Mouse (Mus musculus) cerebellum, postnatal 25 days (tissue): Measurements from ENCODE around the gene Dennd4a.

Source experiments
- DNase-seq, 2 experiments: peaks; one replicate each; pipeline ENCODE4 v3.0.0; 2021; ENCODE audit warnings: mixed read lengths in 2 of 2

Gene Dennd4a

DNA sequence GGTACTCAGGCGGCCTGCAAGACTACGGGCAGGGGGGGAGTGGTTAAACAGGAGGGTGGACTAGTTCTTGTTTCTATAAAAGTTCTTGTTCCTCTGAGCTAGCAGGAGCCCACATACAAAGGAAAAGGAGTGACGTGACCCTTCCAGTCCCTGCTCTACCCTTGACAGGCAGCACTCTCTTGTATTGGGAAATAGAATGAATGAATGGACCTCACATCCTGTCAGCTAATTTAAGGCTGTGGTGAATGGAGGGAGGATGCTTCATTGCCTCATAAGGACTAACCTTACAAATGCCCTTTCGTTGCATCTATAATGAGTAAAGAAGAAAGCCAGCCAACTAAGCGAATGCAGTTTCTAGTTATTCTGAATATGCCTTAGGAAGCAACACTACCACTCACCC lies 114.6 kb downstream of the Dennd4a start:
- DNase-seq, result no peak

DNA sequence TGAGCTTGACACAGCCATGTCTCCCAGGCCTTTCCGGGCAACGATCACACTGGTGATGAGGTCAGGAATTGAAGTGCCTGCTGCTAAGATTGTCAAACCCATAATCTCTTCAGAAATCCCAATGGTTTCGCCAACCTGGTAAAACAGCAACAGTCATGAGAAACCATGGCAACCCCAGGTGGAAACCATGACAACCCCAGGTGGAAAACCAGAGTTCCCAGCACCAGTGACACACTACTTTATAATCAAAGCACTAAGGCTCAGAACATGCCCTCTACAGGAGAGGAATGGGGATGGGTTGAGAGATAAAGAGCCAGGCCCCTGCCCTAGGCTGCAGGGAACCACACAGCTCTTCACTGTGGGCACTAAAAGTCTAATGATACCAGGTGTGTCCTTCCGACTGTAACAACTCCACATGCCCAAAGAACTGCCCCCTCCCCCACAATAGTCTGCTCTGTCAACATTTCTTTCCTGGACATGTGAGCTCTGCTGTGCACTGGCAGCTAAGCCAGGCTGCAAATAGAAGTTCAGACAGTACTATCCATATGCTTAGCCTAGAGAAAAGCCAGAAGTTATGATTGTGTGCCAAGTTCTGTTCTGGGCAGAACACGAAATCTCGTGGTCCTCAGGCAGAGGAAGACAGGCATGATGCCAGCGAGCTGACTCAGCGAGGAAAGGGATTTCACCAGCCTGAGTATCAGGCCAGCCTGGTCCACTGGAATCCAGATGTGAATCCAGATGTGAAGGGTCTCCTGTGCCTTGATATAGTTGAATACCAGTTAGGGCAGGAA lies 115.3 kb downstream of the Dennd4a start:
- peak; percentile 69 to 84 for DNase-seq

DNA sequence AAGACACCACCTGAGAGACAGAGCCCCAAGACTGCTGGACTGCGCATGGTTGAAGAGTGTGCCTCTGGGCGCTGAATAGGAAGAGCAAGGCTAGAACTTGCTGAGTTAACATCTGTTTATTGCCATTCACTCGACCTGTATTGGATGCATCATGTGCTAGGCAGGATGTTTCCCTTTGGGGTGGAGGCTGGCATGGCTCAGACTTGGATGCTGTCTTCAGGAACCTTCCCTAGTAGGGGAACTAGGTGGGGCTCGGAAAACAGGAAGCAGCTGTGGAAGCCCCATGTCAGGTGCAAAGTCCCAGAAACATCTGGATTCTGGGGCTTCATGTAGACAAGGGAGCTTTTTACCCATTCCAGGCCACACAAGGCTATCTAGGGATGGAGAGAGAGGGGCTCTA lies 119.1 kb downstream of the Dennd4a start:
- DNase-seq, result no peak

DNA sequence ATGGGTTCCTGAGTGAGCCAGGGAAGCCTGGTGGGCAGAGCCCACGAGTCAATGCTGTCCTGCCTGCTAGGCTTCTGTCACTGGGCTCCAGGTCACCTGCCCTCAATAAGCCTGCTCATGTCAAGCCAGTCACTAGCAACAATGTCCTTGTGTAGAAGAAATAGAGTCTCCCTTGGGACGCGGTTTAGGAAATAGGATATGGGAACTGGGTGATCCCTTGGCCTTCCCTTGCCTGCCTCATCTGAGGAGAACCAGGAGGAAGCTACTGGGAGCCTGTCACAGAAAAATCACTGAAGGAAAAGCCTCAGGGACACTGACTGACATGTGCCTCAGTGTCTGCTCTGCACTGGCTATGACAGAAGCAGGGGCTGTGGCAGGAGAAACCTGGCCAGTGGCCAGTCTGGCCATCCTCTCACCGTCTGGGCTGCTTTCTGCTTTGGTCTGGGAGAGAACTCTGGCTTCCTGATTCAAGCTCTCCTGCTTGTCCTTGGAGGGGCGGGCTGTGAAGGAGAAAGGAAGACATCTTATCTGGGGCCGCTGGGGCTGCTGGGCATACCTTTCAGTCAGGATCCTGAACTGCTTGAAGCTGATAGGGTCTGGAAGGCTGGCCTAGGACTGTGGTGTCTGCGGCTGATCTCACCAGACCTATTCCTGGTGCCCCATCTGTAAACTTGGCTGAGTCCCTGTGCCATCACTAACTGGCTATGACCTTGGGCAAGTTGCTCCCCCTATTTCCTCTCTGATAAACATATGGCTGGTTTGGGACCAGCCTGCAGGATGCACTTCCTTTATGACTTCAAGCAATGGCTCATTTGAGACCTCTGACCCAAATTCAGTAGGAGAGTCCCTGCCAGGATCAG lies 120.8 kb downstream of the Dennd4a start:
- DNase-seq, result peak; percentile 21 to 27

DNA sequence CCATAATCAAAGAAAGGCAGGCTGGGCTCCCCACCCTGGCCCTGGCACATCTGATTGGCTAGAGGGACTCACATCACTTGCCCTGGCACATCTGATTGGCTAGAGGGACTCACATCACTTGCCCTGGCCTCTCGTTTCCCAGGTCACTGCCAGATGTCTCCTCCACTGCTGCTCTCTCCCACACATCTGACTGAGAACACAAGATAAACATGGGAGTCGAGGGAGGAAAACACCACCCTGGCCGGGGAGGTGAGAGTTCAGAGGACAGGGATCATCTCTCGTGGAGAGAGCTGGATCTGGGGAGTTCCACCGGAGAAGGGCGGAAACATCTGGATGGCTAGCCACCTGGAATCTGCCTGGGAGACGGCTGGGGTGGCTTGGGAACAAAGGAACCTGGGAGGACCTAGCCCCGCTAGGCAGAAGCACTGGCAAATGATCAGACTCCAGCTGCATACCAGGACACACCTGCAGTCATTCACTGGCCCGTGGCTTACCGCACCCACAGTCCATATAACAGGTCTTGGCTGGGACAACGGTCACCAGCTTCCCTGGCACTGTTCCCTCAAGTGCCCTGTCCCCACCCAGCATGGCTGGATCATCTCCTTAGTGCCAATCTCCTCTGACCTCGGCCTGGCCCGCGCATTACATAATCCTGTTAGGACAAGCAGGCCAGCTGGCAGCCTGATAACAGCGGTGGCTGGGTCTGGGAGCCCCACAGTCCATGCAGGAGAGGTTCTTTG lies 123.0 kb downstream of the Dennd4a start:
- peak; percentile 44 to 47 for DNase-seq

DNA sequence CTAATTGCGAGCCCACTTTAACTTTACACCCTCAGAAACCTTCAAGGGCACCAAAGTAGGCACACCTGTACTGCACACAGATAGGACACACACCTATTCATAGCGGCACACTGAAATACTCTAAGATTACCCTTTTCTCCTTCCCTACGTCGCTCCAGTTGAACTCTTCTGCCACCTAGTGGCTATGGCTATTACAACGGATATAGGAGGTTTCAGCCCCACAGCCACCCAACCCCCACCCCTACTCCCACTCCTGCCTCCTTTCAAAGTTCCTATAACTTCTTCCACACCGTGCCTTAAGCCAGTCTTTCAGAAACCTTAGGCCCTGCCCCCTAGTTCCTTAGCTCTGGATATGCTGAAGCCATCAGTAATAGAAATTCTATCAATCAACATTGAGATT lies 125.4 kb downstream of the Dennd4a start:
- DNase-seq, result peak; percentile 39 to 70

DNA sequence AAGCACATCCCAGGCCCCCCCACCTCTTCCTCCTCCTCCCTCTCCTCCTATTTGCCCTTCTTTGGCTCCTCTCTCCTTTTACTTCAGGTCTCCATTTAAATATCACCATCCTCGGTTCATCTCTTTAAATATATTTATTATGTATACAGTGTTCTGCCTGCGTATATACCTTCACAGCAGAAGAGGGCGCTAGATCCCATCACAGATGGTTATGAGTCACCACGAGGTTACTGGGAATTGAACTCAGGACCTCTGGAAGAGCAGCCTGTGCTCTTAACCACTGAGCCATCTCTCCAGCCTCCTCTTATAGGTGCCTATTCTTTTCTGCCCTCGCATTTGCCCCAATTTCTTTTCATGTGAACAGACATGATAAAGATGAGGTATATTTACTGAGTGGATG lies 126.4 kb downstream of the Dennd4a start:
- no peak for DNase-seq

DNA sequence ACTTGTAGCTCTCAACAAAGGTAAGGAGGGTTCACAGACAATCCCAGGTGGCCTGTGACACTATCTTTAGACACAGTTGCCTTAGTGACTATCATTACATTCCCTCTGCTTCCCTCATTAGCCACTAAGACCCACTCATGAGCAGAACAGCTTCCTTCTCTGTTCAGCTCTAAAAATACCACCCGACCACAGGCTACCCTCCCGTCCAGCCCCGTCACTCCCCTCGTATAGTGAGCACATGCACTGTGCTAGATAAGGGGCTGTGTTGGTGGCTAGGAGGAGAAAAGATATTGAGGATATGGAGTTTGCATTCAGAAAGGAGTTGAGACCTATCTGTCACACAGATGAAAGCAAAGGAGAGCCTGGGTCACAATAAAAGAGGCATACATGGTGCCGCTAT lies 127.4 kb downstream of the Dennd4a start:
- no peak for DNase-seq

DNA sequence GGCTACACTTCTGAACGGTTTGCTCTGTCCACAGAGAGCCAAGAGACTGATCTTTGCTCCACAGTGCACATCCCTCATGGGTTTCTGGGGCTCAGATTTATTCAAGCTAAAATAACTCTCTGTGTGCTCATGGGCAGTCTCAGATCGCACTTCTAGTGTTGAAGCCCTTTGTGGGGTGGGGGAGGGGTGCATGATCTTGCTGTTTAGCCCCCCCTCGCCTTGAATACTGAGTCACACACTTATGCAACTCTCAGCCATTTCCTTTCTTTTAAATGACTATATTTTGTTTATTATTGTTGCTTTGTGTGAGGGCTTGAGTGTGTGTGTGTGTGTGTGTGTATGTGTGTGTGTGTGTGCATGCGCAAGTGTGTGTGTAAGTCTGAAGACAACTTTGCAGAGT lies 128.1 kb downstream of the Dennd4a start:
- no peak for DNase-seq

DNA sequence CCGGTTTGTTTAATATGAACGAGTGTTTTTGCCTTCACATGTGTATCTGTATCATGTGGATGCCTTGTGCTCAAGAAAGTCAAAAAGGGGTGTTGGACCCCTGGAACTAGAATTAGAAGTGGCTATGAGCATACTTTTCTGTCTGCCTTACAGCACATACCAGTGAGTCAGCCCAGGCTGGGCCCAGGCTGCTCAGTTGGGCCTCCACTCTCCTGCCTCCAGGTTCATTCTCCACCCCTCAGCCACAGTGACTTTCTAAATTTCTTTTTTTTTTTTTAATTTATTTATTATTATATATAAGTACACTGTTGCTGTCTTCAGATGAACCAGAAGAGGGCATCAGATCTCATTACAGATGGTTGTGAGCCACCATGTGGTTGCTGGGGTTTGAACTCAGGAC lies 128.7 kb downstream of the Dennd4a start:
- DNase-seq, result no peak

DNA sequence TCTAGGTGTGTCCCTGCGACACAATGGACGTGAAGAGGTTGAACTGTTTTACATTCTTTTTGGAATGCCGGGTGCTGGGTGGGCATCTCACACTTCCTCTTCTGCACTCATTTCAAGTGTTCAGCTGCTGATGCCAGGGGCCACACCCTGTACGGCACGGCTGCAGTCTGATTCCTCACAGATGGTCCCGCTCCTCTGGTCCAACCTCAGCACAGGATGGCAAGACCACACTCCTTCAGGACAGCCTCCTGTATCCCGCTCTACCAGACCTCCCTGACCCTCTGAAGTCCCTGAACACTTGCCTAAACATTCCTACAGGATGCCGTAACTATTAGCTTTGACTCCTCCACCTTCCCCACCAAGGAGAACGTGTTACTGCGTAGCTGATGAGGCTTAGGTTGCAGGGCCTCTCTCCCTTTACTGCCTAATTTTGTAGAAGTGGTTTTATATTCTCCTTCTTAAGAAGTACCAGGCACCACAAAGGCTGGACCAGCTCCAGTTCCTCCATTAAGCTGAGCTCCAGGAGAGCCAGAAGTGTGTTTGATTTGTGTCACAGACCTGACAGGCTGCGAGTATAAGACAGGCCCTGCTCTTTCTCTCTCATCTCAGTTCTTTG lies 129.7 kb downstream of the Dennd4a start:
- DNase-seq, result no peak

DNA sequence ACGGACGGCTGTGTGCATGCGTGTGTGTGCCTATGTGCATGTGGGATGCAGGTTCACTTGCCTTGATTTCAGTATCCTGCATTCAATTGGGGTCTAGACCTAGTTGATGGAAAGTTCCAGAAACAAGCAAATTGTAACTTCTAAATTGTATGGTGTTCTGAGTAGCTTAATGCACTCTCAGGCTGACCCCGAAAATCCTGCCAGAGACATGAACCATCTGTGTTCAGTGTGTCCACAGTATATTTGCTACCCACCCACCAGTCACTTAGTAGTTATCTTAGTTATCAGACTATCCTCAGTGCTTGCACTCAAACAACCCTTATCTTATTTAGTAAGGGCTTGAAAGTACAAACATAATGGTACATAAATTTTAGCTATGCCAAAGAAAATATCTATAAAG lies 130.5 kb downstream of the Dennd4a start:
- no peak for DNase-seq

DNA sequence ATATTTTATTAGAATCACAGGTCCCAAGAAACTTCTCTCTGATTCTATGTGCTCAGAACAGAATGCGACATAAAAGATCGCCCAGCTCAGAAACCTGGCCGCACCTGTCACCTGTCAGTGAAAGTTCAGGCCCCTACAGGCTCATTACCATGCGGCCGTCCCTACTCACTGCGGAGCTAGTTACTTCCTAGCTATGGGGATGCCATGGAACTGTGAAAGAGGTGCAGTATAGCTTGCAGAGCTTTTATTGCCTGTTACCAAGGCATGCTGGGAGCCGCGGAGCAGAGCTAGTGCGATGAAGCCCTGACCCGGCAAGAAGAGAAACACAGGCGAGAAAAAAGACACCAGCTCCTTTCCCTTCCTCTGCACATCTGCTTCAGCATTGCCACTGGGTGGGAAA lies 132.9 kb downstream of the Dennd4a start:
- no peak for DNase-seq

DNA sequence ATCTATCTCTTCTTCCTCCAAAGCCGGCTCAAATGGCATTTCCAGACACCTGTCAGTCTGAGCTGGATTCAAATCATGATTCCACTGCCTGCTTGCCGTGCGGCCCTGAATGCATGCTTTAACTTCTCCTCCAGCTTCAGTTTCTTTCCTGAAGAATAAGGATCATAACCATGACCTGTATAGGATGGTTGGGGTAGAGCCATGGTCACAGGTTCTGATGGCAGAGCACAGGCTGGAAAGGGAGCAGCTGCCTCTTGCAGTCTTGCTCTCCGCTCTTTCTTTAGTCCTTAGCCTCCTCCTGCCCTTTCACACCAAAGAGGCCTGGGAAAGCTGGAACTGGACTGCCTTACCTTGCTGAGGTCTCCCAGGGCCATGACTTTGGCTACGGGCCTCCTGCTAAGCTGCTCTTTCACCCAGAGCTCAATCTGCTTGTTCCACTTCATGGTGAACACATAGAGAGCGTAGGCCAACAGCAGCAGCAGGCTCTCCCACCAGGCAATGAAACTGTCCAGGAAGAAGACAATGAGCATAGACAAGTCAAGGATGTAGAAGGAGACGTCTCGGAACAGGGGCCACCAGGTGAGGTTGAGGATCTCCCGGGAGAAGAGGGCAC lies 136.4 kb downstream of the Dennd4a start:
- no peak for DNase-seq

DNA sequence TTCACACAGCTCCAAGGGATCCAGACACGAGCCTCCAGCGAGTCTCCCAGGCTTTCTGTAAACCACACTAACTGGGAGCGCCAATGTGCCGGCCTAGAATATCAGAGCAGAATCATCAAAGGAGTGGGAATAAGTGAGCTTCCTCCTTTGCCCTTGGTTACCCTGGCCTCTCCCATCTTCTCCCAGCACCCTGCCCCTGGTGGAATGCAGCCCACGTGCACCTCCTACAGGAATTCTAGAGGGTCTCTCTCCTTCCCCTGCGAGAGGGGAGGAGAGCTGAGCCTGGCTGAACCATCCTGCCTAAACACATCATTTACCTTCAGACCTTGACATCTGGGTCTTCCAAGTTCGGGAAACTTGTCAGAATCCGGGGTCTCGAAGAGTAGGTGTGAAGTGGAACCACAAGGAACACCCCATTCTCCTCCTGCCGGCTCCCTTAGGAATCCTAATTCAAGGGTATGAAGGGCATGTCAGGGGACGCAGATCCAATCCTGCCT lies 140.1 kb downstream of the Dennd4a start, which contains the start of gene Slc24a1:
Slc24a1 (minus strand) TSS at position 447 of the 497 bp plus-strand sequence.
- no peak for DNase-seq

DNA sequence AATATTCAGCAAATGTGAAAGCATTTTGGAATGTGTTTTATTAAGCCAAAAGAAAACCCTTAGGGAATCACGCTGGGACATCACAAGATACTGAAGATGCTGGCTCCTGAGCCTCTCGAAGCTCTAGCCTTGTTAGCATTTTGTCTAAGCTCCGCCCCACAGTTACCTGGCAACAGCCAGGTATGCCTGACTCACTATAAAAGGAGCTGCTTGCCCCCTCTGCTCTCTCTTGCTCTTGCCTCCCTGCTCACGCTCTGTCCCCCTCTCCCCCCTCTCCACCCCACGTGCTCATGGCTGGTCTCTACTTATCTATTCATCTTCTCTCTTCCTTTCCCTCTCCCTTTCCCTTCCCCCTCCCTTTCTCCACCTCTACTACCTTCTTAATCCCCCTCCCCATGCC lies 140.9 kb downstream of the Dennd4a start:
- no peak for DNase-seq

DNA sequence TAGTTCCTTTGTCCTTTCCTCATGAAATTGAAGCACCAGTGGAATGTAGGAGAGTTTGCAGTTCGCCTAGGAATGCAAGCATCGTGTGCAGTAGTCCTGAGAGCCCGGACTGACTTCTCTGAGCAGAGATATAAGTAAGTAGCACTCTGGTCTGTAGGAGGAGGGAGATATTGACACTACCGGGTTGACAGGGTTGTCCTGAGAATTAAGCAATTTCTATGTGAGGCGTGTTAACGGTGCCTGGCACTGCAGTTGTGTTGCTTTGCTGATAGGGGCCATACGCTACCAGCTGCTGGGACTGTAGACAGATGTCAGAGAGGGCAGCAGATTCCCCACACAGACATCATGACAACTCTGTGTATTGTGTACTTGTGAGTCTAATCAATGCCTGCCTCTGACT lies 142.1 kb downstream of the Dennd4a start:
- no peak for DNase-seq

DNA sequence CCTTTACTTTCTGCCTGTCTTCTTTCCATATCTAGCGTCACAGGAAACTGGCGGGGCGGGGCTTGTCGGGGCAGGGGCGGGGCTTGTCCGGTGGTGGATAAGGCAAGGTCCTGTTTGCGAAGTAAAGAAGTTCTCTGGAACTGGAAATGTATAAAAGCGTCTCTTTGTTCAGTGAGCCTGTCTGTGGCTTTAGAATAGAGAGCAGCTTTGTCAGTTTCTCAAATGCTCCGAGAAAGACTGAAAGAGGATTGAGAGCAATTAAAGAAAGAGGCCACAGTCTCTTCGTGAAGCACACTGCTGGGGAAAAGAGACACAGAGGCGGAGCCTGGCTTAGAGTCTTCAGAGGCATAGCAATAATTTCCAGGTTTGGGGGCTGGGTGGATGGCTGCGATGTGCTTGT lies 145.2 kb downstream of the Dennd4a start:
- peak in 1 of 2 experiments; percentile 34 for DNase-seq

DNA sequence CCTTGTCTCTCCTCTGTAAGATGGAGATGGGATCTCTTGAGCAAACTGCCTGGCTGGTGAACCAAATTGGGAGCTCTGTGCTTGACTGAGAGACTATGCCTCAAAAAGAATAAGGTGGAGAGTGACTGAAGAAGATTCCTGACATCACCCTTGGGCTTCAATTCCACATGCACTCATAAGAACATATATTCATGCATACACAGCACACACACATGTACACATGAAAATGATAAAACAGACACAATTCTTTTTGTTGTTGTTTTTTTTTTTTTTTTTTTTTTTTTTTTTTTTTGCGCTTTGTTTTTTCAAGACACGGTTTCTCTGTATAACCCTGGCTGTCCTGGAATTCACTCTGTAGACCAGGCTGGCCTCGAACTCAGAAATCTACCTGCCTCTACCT lies 146.1 kb downstream of the Dennd4a start:
- DNase-seq, result no peak

DNA sequence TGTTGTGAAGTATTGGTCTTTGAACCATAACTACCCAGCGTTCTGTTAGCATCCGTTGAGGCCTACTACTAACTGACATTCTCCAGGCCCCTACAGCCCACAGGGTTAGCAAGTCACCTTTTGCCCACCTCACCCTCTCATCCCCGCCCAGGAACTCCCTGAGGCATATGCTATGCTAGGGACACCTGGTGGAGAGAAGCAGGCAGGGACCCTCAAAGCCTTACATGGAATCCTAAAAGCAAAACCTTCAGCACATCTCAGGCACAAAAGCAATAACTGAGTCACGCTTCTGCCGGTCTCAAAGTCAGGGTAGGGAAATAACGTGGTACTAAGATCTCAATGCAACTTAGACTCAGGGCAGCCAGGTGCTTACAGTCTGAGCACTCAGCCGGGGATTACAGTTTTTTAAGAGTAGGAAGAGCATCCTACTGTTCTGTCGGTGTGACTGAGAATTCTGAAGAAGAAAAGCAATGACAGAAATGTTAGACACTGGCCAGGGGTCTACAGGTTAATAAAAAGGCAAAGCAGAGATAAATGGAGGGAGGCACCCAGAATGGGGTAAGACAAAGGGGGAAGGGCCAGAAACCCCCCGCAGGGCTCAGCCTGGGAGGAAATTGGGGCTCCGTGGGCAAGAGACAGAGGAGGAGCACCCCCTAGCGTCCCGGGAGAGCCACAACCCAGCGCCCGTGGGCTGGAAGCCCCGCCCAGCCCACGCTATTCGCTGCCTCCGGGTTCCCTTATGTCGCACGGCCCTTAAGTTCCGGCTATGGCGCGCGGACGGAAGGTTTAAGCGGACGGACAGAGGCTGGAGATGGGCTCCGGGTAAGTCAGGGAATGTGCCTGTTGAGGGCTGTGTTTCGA lies 149.2 kb downstream of the Dennd4a start, which contains the start of gene Ints14:
Ints14 (plus strand) TSS at position 789 of the 861 bp plus-strand sequence.
- peak; percentile 98 for DNase-seq

DNA sequence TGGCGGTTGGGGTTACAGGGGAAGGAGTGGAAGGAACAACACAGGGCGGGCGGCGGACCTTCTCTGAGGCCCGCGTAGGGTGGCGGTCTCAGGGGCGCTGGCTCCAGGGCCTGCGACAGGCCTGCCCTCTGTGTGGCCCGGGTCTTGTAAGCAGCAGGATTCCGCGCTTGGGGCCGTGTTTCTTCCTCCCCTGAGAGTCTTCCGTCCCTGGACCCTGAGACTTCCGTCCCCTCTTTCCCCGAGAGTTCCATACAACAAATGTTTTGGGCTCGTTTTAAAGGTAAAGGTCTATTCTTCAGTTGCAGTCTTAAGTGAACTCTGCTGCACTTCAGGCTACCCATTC lies 149.8 kb downstream of the Dennd4a start:
- no peak for DNase-seq
